Mouse (Mus musculus): ENCODE measurements at regions not wholly inside any gene's neighbourhood (a gene's known extent, or its start where the extent isn't known, plus 50 kb on each side); places are given as distances from the start of the nearest gene placed in this dataset.
"Not testable (repeated sequence)": the region's sequence is repeated elsewhere in the genome, so short reads cannot be mapped to it uniquely, and the experiment has no call there.

DNA sequence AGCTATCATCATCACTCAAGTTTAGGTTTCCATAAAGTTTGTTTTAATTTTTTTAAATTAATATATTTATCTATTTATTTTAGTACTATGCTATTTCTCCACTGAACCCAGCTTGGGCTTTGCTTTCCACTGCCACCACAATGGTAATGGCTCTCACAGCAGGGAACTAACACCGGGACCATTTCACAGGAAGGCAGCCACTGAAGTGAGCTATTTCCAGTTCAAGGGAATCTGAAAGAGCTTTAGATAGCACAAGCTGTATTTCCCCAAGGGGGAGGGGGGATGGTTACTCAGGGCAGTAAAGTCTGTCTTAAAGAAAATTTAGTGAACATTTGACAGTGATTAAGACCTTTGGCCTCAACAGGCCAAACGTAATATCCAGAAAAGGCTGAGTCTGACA is 375.6 kb downstream of the Efhb start:
- no peak for DNase-seq (ENCODE audit: low spot score in 2 of 2)

DNA sequence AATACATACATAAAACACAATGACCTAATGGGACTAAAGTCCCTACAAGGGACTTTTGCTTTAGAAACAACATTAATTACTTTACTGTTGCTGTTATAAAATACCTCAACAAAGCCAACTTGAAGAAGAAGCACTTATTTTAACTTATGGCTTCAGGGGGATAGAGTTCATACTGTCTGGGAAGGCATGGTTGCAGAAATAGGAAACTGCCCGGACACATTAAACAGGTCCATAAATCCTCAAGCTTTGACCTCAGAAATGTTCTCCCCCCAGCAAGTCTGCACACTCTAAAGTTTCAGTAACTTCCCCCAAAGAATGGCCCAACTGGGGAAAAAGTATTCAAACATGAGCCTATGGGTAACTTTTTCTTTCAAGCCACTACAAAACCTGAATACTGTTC is 380.9 kb downstream of the Efhb start:
- no peak for DNase-seq (ENCODE audit: low spot score in 2 of 2)

DNA sequence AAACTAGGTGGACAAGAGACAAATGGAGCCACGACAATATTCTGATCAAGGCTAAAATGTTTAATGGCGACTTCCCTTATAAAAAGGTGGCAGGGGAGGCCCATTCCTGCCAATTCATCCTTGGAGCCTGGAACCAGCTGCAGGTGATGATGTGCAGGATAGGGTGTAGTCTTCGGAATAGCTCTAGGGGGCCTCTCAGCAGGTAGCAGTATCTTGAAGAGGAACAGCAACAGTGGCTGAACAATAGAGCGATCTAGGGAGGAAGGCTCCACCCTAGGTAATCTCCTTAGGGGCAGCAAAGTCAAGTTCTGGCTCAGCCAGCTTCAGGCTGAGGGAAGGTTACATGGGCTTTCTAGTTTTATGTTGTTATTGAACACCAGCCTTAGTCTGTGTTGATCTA is 383.8 kb downstream of the Efhb start:
- DNase-seq (ENCODE audit: low spot score in 2 of 2): not testable (repeated sequence)

DNA sequence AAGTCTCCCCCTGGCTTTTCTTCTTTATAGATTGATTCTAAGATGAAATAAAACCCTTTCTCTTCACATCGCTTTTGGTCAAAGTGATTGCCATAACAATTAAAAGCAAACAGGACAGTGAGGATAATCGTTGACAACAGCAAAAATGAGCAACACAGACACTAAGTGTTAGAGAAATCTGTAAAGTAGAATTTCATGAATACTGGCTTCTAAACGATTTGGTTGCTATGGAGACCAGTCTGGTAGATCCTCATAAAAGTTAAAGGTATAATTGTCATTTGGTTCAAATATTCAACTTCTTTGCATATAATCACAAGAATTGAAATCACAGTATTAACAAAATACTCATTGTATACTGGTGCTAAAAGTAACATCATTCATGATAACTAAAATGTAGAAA is 401.4 kb downstream of the Efhb start:
- DNase-seq (ENCODE audit: low spot score in 2 of 2): peak in 1 of 2 experiments; percentile 2
